Mouse (Mus musculus): ENCODE measurements around the gene Hpse2. TPM values are rescaled to one million over a fixed set of nuclear protein-coding genes. Genes with fewer than 3 reads are reported as not detected.
"Not testable (repeated sequence)": the region's sequence is repeated elsewhere in the genome, so short reads cannot be mapped to it uniquely, and the experiment has no call there.

The Hpse2 gene
- under 1 TPM in 2 of 4 experiments, not detected in 2; 0.06 to 0.57 TPM for total RNA-seq (2022)

DNA sequence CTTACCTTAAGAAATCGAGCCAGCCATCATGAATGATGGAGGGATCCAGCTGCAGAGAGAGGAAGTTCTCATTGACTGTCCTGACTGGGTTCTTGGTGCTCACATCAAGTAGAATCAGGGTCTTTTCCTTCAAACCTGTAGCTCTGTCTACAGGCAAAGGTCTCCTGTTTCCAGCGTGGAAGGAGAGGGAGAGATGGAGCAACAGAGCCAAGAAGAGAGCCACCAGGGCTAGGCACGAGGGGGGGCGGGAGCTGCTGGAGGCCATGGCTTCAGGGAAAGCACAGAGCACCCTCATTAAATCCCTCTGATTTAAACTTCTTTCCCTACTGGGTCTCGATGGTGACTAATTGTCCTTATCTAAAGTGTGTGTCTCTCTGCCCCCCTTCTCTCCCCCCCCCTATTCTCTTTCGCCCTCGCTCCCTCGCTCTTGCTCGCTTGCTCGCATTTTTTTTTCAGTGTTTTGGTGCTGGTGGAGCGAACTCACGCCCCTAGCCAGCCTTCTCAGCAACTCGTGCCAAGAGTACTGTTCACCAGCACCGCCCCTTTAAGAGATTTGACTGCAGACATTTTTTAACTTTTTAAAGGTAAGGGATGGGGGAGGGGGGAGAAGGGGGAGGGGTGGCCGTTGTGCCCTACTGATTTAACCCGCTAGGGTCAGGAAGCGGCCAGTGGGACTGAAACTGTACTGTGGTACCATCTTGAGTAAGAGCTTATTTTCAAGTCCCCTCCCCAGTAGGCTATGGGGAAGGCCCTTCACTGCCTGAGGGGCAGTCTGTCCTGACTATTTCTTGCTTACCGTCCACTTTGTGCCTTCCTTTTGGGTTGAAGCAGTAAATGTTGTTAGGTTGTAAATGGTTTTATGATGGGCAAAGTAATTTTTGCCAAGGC lies at the start of gene Hpse2:
Hpse2 (minus strand) TSS at position 339 of the 888 bp plus-strand sequence.
- no peak for DNase-seq (ENCODE audit: low spot score)

DNA sequence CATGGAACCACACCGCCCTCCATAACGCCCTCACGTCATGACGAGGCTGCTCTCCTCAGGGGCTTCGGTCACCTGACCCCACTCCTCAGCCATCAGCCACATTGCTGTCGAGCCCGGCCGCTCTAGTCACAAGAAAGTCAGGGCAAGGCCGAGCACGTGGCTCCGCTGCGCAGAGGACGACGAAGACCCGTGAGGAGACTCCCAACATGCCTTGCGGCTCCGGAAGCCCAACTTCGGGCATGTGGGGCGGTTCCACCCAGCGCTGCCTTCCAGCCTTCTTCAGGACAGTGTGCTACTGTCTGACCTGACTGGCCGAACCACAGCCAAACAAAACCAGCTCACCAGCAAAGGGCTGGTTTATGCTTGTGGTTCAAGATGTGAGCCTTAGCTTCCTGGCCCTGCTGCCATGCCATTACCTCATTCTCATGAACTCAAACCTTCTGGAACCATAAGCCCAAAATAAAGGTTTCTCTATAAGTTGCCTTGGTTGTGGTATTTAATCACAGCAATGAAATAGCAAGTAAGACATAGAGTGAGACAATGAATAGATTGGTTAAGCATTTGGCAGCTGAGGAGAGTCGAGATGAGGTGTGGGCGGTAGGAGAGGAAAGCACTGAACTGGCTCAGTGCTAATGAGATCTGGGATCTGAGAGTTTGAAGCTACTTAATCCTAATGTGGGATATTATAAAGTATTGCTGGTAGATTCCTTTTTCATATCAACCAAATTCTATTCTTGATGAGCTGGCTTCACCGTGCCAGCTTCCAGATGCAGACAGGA lies 39.5 kb upstream of the Hpse2 start:
- DNase-seq (ENCODE audit: low spot score): no peak

DNA sequence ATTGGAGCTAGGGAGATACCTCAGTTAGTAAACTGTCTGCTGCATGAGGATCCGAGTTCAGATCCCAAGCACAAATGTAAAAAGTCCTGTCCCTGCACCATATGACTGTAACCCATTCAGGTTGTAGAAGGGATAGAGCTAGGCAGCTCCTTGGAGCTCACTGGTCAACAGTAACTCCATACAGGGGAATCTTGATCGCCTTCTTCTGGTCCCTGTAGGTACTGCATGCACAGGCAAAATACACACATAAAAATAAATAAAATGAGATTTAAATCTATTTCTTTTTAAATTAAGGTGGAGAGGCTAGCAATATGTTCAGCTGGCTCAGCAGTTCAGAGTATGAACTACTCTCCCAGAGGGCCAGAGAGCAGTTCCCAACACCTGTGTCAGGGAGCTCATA lies 35.9 kb upstream of the Hpse2 start:
- no peak for DNase-seq (ENCODE audit: low spot score)

DNA sequence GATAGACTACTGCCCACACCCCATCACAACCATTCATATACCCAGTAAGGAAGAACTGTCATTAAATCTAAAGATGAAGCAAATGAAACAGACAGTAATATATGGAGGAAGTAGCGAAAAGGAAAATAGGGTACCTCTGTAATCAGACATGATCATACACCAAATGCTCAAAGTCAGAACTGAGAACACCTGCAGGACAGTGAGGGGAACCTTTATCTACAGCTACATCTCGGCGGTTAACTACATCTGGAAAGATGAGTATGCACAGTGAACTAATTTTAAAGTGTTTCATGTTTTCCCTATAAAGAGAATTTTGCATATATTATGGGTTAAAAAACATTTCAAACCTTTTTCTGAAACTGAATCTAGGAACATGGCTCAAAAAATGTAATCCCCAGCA lies 32.4 kb upstream of the Hpse2 start:
- DNase-seq (ENCODE audit: low spot score): no peak

DNA sequence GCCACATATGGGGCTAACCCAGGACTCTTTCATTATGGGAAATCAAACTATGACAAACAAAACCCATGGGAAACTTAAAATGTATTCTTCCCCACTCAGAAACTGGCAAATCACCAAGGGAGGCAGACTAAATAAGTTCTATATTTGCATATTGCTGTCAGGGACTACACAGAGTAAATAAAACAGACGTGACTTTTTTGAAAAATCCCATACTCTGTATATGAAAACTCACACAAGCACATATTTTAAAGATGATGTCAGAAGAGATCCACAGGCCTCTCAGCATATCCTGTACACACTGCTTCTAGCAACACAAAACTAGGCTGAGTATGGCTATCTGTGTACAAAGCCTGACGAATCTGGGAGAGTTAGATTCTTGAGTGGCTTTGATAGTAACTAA lies 27.4 kb upstream of the Hpse2 start:
- DNase-seq (ENCODE audit: low spot score): no peak

DNA sequence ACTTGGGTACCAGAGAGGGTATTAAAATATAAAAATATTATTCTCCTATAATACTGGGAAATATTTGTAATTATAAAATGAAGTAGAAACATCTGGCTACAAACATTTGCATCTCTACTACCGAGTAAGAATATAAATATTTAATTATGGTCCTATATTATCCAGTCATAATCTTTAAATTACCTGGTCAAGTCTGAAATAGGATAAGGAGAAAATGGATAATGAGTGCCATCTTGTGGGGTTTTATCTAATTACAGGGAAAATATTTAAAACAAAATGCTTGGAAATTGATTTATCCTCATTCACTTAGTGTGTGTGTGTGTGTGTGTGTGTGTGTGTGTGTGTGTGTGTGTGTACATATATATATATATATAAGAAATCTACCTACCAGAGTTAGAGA lies 19.0 kb upstream of the Hpse2 start:
- no peak for DNase-seq (ENCODE audit: low spot score)

DNA sequence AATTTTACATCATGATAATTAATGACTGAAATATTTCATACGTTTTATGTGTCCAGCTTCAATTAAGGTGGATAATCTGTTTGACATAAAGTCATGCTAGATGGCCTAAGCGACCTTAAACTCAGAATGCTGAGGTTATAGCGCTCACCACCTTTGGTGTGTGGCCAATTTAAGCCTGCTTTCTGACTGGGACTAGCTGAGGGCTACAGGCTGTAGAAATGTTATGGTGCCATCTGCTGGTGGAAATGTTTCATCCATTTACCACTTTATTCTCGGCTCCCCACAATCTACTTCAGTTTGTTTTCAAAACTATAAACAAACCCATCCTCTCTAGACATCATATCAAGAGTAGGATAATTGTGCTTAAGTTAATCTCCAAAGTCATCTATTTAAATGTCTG lies 8.2 kb upstream of the Hpse2 start:
- DNase-seq (ENCODE audit: low spot score): peak; percentile 28

DNA sequence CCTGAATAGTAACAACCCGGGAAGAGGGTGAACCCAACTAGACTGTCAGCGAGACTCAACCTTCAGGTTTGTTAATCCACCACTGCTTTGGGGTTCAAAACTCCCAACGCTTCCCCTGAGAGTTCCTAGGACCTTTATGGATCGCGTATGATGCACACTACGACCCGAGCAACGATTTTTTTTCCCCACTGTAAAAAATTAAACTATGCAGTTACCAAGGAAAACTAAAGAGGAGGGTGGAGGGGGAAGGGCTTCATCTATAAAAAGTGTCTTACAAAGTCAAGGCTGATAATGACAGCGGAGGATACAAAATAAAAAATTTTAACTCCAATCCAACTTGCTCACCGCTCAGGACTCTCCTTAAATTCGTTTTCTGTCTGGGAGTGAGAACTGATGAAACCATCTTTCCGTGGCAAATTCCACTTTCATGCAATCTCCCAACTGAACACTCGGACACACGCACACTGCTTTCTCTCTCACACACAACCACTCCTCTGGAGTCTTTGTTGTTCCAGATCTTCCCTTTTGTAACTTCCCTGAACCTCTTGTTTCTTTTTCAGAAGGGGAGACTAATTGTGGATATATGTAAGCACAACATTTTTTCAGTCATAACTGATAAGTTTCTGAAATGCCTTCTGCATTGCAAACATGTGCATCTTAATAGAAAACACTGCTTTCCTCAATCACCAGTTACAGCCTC lies 934 bp downstream of the Hpse2 start:
- DNase-seq (ENCODE audit: low spot score): no peak

DNA sequence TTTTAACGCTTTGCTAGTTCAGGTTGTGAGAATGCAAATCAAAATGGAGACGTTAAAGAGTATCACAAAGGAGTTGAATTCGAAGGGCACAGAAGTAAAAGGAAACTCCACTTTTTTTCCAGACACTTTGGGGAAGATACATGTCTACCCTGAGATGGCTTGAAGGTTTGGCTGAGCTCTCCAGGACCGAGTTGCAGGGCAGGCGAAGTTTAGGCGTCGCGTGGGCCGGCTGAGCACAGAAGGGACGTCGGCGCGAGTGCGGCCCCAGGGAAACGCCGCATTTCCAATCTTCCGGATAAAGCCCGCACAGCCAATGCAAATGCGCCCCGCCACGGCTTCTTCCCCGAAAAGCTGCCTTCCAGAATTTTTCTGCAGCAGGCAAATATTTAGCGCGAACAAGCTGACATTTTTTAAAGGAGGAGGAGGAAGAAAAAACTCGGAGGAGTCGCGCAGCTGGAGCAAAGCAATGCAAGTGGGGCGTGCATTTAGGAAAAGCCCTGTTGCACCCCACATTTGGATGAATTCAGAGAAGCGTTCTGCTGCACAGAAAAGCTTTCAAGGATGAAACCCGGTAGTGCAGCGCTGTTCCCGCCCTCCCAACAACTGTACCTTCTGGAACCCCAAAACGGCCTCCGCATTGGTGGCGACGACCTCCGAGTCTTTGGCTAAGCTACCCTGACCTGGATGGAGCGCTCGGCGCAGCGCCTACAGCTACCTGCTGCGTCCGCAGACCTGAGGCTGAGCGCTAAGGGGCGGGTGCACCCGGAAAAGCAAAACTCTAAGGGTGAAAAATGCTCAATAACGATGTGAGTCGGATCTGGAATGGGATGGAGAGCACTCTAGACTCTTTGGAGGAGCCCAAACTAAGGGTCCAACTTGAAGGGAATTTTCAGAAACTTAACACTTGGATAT lies 1.9 kb downstream of the Hpse2 start:
- no peak for DNase-seq (ENCODE audit: low spot score)

DNA sequence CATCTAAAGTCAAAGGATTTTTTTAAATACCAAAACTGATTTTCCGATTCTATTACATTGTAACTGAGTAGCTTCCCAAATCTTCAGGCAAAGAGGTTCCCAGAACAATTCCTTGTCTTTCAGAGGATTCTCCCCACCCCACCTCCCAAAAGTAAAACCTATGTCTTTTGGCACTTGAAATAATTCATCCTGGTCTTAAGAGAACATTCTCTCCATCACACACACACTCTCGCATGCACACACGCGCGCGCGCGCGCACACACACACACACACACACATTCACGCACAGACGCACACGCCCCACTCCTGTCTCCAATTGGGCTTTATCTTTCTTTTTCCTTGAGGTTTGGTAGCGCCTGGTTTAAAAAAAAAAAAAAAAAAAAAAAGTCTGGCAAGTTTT lies 2.7 kb downstream of the Hpse2 start:
- no peak for DNase-seq (ENCODE audit: low spot score)

DNA sequence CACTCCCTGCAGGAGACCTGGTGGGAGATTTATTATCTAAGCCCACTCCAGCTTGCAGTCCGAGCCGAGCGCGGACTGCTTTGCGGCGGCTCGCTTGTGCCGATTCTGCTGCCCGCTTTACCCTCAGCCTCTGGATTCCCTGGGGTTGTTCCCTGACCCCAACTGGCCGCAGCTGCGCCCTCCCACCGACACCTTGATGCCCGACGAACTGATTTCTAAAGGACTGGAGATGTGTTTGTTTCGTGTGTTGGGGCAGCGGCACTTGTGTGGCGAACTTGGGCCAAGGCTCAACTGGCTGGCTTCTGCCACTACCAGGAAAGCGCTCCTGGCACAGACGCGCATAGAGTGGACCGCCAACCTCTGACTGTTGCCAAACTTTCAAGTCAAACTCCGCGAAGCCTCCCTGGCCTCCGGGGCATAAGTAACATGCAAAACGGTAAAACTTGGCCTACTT lies 3.1 kb downstream of the Hpse2 start:
- peak; percentile 2 for DNase-seq (ENCODE audit: low spot score)

DNA sequence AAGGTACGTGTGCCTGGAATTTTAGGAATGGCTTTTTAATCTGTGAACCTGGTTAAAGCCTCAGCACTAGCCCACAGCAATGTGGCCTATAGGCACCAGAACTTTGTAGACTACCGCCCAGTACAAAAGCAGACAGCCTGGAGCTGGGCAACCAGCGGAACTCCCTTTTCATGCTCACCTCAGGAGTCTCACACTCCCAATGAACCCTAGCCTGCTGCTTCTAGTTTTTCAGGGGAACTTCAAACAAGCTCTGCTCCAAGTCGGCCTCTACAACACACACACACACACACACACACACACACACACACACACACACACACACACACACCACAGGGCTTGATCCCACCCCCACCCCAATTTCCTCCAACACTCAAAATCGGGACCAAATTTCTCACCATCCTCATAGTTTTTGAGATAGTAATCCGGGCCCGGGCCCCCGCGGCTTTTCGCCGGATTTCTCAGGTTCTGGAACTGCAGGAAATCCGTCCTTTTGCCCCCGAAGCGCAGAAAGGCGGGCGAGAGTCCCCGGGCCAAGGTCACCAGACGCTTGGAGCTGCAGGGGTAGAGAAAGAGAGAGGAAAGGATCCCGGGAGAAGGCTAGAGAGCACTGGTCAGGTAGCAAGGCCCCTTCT lies 3.7 kb downstream of the Hpse2 start:
- no peak for DNase-seq (ENCODE audit: low spot score)

DNA sequence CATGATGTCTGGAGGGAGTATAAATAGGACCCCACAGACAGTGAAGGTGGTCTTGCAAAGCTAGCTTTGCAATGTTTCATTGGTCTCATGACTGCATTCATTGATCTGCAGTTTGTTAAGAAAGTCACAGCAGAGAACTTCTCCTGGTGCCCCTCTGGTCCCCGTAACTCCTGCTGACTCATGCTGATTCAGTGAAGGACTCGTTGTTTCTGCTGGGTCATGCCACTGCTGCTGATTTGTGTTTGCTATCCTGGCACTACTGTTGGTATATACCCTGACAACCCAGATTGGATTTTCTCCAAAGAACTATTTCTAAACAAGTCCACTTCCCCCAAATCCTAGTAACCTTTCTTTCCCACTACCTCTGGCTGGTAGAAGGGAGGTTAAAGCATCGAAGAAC lies 29.3 kb downstream of the Hpse2 start:
- no peak for DNase-seq (ENCODE audit: low spot score)

DNA sequence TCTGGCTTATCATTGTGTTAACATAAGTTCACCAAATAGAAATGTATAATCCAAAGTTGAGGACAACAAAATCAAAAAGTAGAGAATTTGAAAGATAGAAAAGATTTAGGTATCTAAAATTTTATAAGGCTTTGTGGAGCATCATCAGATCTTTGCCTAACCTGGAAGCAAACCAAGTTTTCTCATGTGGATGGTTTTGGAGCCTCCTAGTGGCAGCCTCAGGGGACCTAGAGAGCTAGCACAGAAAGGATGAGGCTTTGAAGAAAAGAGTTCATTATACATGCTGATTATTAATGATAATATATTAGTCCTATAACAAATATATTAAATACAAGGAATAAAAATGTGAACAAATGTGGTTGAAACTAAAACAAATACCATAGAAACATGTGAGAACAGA lies 77.0 kb downstream of the Hpse2 start:
- DNase-seq (ENCODE audit: low spot score): peak; percentile 12

DNA sequence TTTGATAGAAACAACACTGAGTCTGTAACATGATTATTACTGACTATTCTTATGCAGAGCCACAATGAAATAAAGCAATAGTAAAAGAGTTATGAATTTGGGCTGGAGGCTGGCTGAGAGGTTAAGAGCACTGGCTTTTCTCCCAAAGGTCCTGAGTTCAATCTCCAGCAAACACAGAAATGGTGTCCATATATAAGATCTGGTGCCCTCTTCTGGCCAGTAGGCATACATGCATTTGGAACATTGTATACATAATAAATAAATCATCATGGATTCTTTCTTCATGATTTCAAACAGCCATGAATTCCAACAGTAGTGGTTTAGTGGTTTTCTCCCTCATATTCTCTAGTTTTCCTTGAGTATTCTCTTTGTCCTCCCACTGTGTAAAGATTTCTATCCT lies 81.4 kb downstream of the Hpse2 start:
- DNase-seq (ENCODE audit: low spot score): no peak

DNA sequence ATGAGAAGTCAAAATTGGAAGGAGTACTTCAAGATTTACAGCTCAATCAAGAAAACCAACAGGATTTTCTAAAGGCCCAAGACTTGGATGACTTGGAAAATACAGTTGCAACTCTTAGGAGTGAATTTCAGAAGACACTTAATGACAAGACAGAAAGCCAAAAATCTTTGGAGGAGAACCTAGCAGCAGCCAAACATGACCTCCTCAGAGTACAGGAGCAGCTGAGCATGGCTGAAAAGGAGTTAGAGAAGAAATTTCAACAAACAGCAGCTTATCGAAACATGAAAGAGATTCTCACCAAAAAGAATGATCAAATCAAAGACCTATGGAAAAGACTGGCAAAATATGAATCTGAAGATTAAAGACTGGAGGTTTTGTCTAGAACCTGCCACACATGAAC lies 106.8 kb downstream of the Hpse2 start:
- DNase-seq (ENCODE audit: low spot score): not testable (repeated sequence)

DNA sequence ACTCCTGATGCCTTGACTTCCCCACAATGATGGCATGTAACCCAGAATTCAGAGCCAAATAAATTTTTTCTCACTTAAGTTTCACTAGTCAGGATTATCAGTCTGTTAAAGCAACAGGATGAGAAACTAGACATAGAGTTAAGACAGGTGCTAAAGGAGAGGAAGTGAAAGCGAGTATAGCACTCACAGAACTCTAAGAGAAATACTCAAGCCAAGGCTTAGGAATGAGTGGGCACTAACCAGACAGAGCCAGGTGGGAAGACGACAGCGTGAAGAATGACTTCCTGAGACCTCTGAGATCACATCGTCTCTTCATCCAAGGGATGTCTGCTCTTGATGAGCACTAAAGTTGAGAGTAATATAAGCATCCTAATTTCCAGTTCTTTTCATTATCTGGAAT lies 144.2 kb downstream of the Hpse2 start:
- DNase-seq (ENCODE audit: low spot score): no peak

DNA sequence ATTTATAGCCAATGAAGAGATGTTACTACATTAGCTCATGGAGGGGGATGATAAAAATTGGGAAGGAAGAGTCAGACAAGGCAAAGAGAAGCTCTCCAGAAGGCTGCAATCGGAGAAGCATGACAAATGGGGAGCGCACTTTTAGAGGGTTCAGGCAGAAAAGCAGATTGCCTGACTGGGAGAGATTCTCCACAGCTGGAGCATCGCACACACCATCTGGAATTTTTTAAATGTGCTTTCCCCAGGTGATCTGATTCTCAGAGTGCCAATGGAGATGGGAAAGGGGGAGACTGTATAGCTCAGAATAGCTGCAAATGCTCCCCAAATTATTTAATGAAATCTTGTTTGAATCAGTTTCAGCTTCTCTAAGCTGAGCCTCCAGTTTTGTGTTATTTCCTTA lies 156.4 kb downstream of the Hpse2 start:
- no peak for DNase-seq (ENCODE audit: low spot score)

DNA sequence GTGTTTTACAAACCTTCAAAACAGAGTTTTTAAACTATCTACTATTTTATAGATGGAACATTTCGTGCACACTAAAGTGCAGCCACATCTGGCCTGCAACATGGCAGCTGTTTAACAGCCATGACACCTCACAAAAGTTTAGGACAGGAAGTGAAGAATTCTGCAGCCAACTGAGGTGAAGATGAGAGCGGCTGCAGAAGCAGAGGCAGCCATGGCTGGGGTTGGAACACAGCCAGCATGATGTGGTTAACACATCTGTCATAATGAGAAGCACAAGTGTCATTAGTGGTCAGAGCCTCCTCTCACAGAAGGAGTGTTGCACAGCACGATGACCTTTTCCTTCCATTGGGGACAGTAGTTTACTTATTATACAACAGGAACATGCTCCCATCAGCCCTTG lies 194.6 kb downstream of the Hpse2 start:
- DNase-seq (ENCODE audit: low spot score): no peak

DNA sequence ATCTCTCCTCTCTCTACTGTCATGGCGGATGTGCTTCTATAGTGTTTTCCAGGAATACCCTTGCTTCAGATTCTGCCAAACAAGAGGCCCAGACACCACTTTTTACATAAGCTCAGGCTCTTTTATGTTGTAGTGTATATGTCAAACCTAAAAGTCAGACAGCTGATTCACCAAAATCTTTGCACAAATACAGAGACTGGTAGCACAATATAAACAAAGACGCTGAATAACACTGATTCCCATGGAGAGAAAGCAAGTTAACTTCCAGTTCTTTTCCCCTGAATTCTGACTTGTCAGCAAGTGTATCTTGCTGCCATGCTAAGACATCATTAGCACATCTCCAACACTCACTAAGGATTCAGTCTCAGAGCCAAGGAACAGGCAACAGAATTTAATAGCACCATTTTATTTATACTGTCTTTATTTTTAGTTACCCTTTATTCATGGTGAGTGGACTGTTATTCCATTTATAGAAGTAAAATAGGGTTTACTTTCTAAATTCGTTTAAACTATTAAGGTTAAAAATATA lies 212.7 kb downstream of the Hpse2 start:
- DNase-seq (ENCODE audit: low spot score): no peak
